Mouse (Mus musculus) limb, embryonic 13.5 days (tissue): ENCODE measurements around the gene Hnmt. TPM values are rescaled to one million over a fixed set of nuclear protein-coding genes. Genes with fewer than 3 reads are reported as not detected.
"Not testable (repeated sequence)": the region's sequence is repeated elsewhere in the genome, so short reads cannot be mapped to it uniquely, and the experiment has no call there.

ENCODE experiments used
- ATAC-seq: fragments of 200-750 bp; cut with Nextera tagmentation; 2 replicates; pipeline ENCODE4 v1.8.0; 2017; ENCODE audit warnings: low read depth, moderate number of reproducible peaks, moderate TSS enrichment; ENCODE audit not compliant: low FRiP score
- H3K27ac ChIP-seq: fragments of 300-500 bp; sonication (generic); 2 replicates; pipeline ENCODE4 v1.5.1; 2015; ENCODE audit warnings: inconsistent platforms, mild to moderate bottlenecking, moderate library complexity
- H3K27me3 ChIP-seq: fragments of 300-500 bp; sonication (generic); 2 replicates; pipeline ENCODE4 v1.6.1; 2015; ENCODE audit warnings: mild to moderate bottlenecking, inconsistent platforms
- H3K36me3 ChIP-seq: fragments of 300-500 bp; sonication (generic); 2 replicates; pipeline ENCODE4 v1.6.1; 2015; ENCODE audit warnings: inconsistent platforms, mild to moderate bottlenecking, moderate library complexity
- H3K4me1 ChIP-seq: fragments of 300-500 bp; sonication (generic); 2 replicates; pipeline ENCODE4 v1.6.1; 2015; ENCODE audit warnings: inconsistent platforms
- H3K4me2 ChIP-seq: fragments of 300-500 bp; sonication (generic); replicated peaks from 2 replicates; pipeline ENCODE4 v1.6.1; 2015; ENCODE audit warnings: inconsistent platforms, mild to moderate bottlenecking, moderate library complexity
- H3K4me3 ChIP-seq: fragments of 300-500 bp; sonication (generic); 2 replicates; pipeline ENCODE4 v1.5.1; 2015; ENCODE audit warnings: moderate library complexity, mild to moderate bottlenecking, inconsistent platforms
- H3K9ac ChIP-seq: fragments of 300-500 bp; sonication (generic); 2 replicates; pipeline ENCODE4 v1.6.1; 2015; ENCODE audit warnings: mild to moderate bottlenecking, inconsistent platforms
- H3K9me3 ChIP-seq: fragments of 300-500 bp; sonication (generic); 2 replicates; pipeline ENCODE4 v1.6.1; 2016; ENCODE audit warnings: inconsistent platforms
- WGBS: fragments of 180-500 bp; shearing (Covaris S2); methylation state at CpG from one replicate; pipeline ENCODE4 v1.1.7; 2015; 5-methylcytosine and 5-hydroxymethylcytosine counted together
- polyA plus RNA-seq: library from polyadenylated mRNA; unstranded; fragments of >200 nt; fragmentation: Nextera tagmentation; extraction: Ambion mirVana; gene quantifications from 2 replicates; pipeline ENCODE4 v1.2.1, GENCODE M21; 2015

Gene Hnmt
- polyA plus RNA-seq, 1 experiment from 2014 or later, result 1.3 TPM

DNA sequence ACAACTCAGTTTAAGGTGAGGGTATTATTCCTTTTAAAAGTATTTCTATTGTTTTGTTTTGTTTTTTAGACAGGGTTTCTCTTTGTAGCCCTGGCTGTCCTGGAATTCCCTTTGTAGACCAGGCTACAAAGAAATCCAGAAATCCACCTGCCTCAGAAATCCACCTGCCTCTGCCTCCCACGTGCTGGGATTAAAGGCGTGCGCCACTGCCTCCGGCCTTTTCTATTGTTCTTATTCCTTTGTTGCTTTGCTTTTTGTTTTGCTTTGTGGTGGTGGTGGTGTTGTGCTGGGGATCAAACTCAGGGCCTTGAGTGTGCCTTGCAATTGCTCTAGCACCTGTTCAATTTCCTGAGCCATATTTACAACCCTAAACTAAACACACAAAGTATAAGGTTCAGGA, 50.4 kb downstream of the Hnmt start:
- 92% methylated on average over 4 of the region's 4 CpGs for WGBS

DNA sequence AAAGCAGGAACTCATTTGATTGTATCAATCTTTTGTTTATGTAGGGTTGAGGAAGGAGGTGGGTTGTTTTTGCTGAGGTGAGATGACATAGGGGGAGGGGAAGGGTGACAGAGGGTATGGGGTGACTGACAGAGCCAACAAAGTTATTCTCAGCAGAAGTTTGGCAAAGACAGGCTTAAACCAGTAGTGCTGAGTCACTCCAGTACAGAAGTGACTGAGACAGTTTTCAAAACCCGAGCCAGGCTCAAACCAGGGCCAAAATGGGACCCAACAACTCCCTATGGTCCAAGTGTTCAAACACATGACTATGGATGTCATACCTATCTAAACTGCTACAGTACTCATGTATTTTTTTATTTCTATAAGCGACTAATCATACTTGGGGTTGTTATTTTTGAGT, 52.4 kb downstream of the Hnmt start:
- Histone ChIP-seq H3K4me2 (no peak overlapping the region), H3K4me1 (no peaks in the 10 kb centered on the region), H3K4me3 (no peak overlapping the region), H3K9ac (no peak overlapping the region), H3K36me3 (no peaks in the 10 kb centered on the region), H3K9me3 (no peaks in the 10 kb centered on the region), H3K27me3 (no peaks in the 10 kb centered on the region), H3K27ac (no peak overlapping the region)
- WGBS, result 62% methylated on average over 2 of the region's 2 CpGs
- no peak for ATAC-seq

More for the DNA sequence above, 50.4 kb downstream of the Hnmt start:
- no peak overlapping the region for H3K9ac ChIP-seq
- no peaks in the 10 kb centered on the region for H3K27me3 ChIP-seq
- no peak overlapping the region for H3K4me3 ChIP-seq
- no peak for ATAC-seq
- no peak overlapping the region for H3K4me2 ChIP-seq
- no peaks in the 10 kb centered on the region for H3K9me3 ChIP-seq
- H3K27ac ChIP-seq, result no peak overlapping the region
- no peaks in the 10 kb centered on the region for H3K4me1 ChIP-seq
- H3K36me3 ChIP-seq, result no peaks in the 10 kb centered on the region

- not testable (repeated sequence) for H3K27me3 ChIP-seq, H3K36me3 ChIP-seq, H3K27ac ChIP-seq, H3K4me2 ChIP-seq, H3K9ac ChIP-seq, H3K9me3 ChIP-seq, H3K4me3 ChIP-seq, ATAC-seq, H3K4me1 ChIP-seq
- WGBS, result 83% methylated on average over 9 of the region's 9 CpGs
Measured at GRCm38 (mm10) chr2:23990034-23990573, 59.1 kb downstream of the Hnmt start.

DNA sequence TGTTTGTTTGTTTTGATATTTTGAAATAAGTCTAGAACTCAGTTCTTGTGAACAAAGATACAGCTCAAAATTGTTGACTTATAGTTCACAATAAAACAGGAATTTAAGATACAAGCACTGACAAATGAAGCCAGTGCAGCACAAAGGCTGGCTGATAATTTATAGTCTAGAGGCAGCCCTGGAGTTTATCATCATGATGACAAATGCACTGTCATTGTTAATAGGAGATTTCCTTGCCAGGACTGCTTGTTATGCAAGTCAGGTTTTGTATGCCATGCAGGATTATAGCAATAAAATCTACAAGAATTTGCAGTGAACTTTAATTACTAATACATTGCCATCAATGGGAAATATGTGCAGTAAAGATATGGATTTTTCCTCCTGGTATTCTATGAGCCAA, 61.9 kb downstream of the Hnmt start:
- H3K27me3 ChIP-seq, result no peaks in the 10 kb centered on the region
- H3K9me3 ChIP-seq, result no peaks in the 10 kb centered on the region
- H3K4me3 ChIP-seq, result no peak overlapping the region
- no peaks in the 10 kb centered on the region for H3K36me3 ChIP-seq
- H3K9ac ChIP-seq, result no peak overlapping the region
- no peak for ATAC-seq
- H3K4me2 ChIP-seq, result no peak overlapping the region
- no peak overlapping the region for H3K27ac ChIP-seq
- no peaks in the 10 kb centered on the region for H3K4me1 ChIP-seq

DNA sequence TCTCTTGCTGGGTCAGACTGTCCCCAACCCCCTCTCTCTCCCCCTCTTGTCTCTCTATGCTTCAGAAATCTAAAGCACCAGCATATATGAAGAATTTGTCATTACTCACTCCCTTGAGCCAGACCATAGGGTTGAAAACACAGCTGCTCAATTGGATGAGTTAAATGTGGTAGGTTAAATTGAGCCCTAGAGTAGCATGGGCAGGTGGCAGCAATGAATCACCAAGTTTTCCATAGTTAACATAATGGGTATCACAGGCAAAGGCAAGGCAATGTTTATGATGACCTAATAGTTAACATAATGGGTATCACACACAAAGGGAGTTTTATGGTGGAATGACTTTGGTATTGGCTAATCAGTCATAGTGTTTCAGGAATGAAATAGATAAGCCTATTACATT, 65.9 kb downstream of the Hnmt start:
- no peaks in the 10 kb centered on the region for H3K36me3 ChIP-seq
- H3K9me3 ChIP-seq, result no peaks in the 10 kb centered on the region
- H3K27me3 ChIP-seq, result no peaks in the 10 kb centered on the region
- no peak overlapping the region for H3K27ac ChIP-seq
- H3K9ac ChIP-seq, result no peak overlapping the region
- ATAC-seq, result no peak
- no peak overlapping the region for H3K4me3 ChIP-seq
- no peak overlapping the region for H3K4me2 ChIP-seq
- H3K4me1 ChIP-seq, result no peaks in the 10 kb centered on the region

DNA sequence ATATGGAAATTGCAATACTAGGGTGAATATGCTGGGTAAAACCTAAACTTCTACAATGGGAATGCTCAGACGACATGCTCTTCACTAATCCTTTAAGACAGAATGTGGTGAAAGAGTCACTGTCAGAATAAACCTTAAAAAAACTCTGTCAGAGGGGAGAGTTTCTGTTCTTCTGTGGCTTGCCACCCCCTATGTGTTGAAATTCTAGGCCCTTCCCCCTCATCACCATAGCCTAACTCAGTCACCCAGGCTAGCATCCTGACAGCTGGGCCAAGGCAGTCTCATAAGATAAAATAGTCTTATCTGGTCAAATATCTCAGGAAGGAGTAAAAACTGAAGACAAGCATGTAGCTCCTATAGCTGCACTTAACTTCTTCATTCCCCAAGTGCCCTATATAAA, 66.3 kb downstream of the Hnmt start:
- no peaks in the 10 kb centered on the region for H3K36me3 ChIP-seq
- H3K9me3 ChIP-seq, result no peaks in the 10 kb centered on the region
- H3K9ac ChIP-seq, result no peak overlapping the region
- H3K27ac ChIP-seq, result no peak overlapping the region
- no peak overlapping the region for H3K4me3 ChIP-seq
- WGBS, result 69% methylated on average over 1 of the region's 1 CpGs
- no peak overlapping the region for H3K4me2 ChIP-seq
- ATAC-seq, result no peak
- no peaks in the 10 kb centered on the region for H3K27me3 ChIP-seq
- H3K4me1 ChIP-seq, result no peaks in the 10 kb centered on the region

DNA sequence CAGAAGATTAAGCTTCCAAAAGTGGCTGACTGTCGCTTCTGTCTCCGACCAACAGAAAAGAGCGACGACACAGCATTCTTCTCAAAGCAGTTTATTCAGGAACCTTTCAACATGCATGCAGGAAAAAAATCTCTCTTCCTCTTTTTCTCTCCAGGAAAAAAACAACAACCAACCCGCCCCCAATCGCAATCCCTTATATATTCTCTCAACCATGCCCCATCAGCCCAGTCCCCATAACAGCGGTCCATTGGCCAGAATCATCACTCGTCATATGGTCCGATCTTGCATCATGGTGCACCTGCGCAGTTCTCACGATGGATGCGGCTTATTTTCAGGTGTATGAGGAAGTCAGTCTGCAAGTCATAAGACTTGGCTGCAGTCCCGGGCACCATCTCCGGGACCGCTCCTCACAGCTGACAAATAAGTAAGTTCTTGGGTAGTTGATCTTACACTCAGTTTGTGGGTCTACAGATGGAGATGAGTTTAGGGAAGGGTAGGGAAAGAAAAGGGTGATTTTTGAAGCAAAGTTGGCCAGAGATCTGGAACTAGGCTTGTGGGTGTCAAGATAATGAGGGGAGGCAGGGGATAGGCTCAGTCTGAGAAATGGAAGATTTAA, 88.4 kb downstream of the Hnmt start:
- H3K27ac ChIP-seq, H3K4me1 ChIP-seq, ATAC-seq, H3K36me3 ChIP-seq, H3K9ac ChIP-seq, H3K9me3 ChIP-seq, H3K4me2 ChIP-seq, H3K27me3 ChIP-seq, H3K4me3 ChIP-seq: not testable (repeated sequence)
- WGBS, result 93% methylated on average over 15 of the region's 15 CpGs

Other genes starting within 250 kb of the Hnmt start
- not detected in 2 replicates for gene Tbpl2, start 47.2 kb upstream of the Hnmt start, polyA plus RNA-seq
- not detected in 2 replicates for gene Il1f8, start 103.8 kb upstream of the Hnmt start, polyA plus RNA-seq
- gene Il1f9, start 137.1 kb upstream of the Hnmt start, polyA plus RNA-seq, result not detected in 2 replicates
- gene Il1f6, start 166.0 kb upstream of the Hnmt start, polyA plus RNA-seq, result not detected in 2 replicates
- 3.2 and 3.6 TPM in 2 replicates for gene Il1f5, start 227.6 kb upstream of the Hnmt start, polyA plus RNA-seq
- not detected in 2 replicates for gene Il1f10, start 241.8 kb upstream of the Hnmt start, polyA plus RNA-seq